Mouse (Mus musculus) kidney, postnatal 0 days (tissue): Measurements from ENCODE around the gene Ubxn10. TPM values are rescaled to one million over a fixed set of nuclear protein-coding genes. Genes with fewer than 3 reads are reported as not detected.

ENCODE experiments used
- ATAC-seq: fragments of 200-750 bp; cut with Nextera tagmentation; replicated peaks from 2 replicates; pipeline ENCODE4 v1.8.0; 2017; ENCODE audit warnings: low read depth, moderate number of reproducible peaks, moderate TSS enrichment, moderate library complexity; ENCODE audit not compliant: low FRiP score
- DNase-seq: peaks from one replicate; pipeline ENCODE4 v3.0.0-alpha.2; 2016; ENCODE audit warnings: low spot score
- H3K27ac ChIP-seq: fragments of 300-500 bp; sonication (generic); 2 replicates; pipeline ENCODE4 v1.5.1; 2014; ENCODE audit warnings: mild to moderate bottlenecking
- H3K27me3 ChIP-seq: fragments of 300-500 bp; sonication (generic); 2 replicates; pipeline ENCODE4 v1.6.1; 2014; ENCODE audit warnings: low read length, mixed read lengths; ENCODE audit not compliant: insufficient read depth
- H3K36me3 ChIP-seq: fragments of 300-500 bp; sonication (generic); 2 replicates; pipeline ENCODE4 v1.6.1; 2014; ENCODE audit warnings: low read length, mixed read lengths; ENCODE audit not compliant: insufficient read depth
- H3K4me1 ChIP-seq: fragments of 300-500 bp; sonication (generic); replicated peaks from 2 replicates; pipeline ENCODE4 v1.6.1; 2014; ENCODE audit warnings: antibody characterized with exemption, low read length, mixed read lengths; ENCODE audit not compliant: insufficient read depth
- H3K4me2 ChIP-seq: fragments of 300-500 bp; sonication (generic); 2 replicates; pipeline ENCODE4 v1.6.1; 2014; ENCODE audit warnings: mild to moderate bottlenecking, low read length, moderate library complexity, mixed read lengths
- H3K4me3 ChIP-seq: fragments of 300-500 bp; sonication (generic); replicated peaks from 2 replicates; pipeline ENCODE4 v1.5.1; 2014; ENCODE audit warnings: low read depth, low read length
- H3K9ac ChIP-seq: fragments of 300-500 bp; sonication (generic); 2 replicates; pipeline ENCODE4 v1.6.1; 2014; ENCODE audit warnings: low read depth, low read length
- H3K9me3 ChIP-seq: fragments of 300-500 bp; sonication (generic); replicated peaks from 2 replicates; pipeline ENCODE4 v1.6.1; 2016; ENCODE audit warnings: low read length, inconsistent platforms, mixed read lengths
- CTCF ChIP-seq: IDR thresholded peaks from 2 replicates; pipeline ENCODE4 v1.5.1; 2016; ENCODE audit warnings: antibody characterized with exemption, low read depth, mild to moderate bottlenecking, moderate library complexity
- WGBS: fragments of 180-500 bp; shearing (Covaris S2); extraction: QIAGEN DNeasy Blood & Tissue Kit; methylation state at CpG from one replicate; pipeline ENCODE4 v1.1.7; 2014; 5-methylcytosine and 5-hydroxymethylcytosine counted together
- polyA plus RNA-seq: library from polyadenylated mRNA; unstranded; fragments of >200 nt; fragmentation: Nextera tagmentation; extraction: Ambion mirVana; gene quantifications from 2 replicates; pipeline ENCODE4 v1.2.1, GENCODE M21; 2015

Gene Ubxn10
- 1.5 and 1.7 TPM in 2 replicates for polyA plus RNA-seq

DNA sequence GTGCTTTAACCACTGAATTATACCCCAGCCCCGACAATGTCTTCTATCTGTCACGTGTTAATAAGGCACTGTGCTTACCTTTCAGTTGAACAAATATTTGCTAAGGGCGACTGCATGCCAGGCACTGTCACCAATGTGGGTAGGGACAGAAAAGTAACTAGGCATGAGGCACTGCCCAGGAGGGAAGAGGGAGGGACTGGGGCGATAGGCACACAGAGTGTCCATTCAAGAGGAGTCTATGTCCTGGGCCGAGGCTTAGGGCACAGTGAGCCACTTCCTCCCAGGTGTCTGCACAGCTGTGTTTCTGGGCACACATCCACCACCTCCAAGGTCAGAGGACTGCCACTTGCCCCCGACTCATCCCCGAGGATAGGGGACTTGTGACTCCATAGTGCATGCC, at the start of gene Ubxn10:
TSS of gene Ubxn10 (minus strand) at position 137 of the 400 bp plus-strand sequence.
- Histone ChIP-seq H3K4me1 (no peaks in the 10 kb centered on the region), H3K27me3 (no peaks in the 10 kb centered on the region), H3K36me3 (no peaks in the 10 kb centered on the region), H3K9ac (0 out of 2 replicates have a peak within 1 kb of the TSS, but pooled peaks have one; percentile 35), H3K9me3 (no peaks in the 10 kb centered on the region), H3K4me2 (no peak within 1 kb of the TSS), H3K4me3 (no peak within 1 kb of the TSS), H3K27ac (no peak within 1 kb of the TSS)
- no peak for TF ChIP-seq CTCF
- 57% methylated on average over 7 of the region's 7 CpGs for WGBS
- ATAC-seq (no peak), DNase-seq (no peak)

DNA sequence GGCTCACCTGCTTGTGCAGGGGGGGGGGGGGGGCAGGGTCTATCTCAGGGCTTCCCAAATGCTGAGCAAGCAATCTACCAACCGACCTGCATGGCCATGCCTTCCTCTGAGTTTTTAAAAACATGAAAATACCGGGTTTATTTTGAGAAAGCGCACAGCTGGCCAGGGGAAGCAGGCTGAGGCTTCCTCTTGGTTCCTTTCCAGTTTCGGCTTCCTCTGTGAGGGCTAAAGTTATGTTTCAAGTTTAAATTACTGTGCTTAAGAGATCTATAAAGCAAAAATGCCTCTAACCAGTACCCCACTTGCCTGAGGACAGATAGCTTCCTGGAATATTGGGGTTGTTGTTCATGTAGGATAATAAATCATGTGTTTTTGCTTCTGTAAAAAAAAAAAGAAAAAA, 49.2 kb upstream of the Ubxn10 start:
- Histone ChIP-seq H3K4me2 (no peak overlapping the region), H3K4me1 (no peaks in the 10 kb centered on the region), H3K9ac (no peak overlapping the region), H3K36me3 (no peaks in the 10 kb centered on the region), H3K4me3 (no peak overlapping the region), H3K9me3 (no peaks in the 10 kb centered on the region), H3K27ac (0 out of 2 replicates have a peak overlapping the region, but pooled peaks have one; percentile 36), H3K27me3 (no peaks in the 10 kb centered on the region)
- no peak for TF ChIP-seq CTCF
- ATAC-seq, result no peak
- WGBS, result 38% methylated on average over 4 of the region's 4 CpGs
- peak; percentile 73 for DNase-seq

DNA sequence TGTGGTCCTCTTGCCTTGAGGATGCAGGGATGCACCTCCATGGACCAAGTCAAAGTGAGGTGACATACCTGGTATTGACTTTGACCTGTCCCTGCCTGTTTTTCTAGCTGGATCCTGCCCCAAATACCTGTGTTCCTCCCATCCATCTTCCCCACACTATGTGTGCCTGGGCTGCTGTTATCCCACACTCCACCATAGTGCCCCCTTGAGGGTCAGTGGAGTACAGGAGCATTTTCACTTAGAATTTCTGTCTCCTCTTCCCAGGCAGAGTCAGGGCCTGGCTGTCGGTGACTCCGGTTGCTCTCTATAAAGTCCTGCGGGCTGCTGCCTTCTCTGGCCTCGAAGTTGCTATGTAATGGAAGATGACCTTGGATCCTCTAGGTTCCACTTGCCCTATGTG, 48.8 kb upstream of the Ubxn10 start:
- ATAC-seq, result no peak
- H3K4me2 ChIP-seq, result no peak overlapping the region
- 0 out of 2 replicates have a peak overlapping the region, but pooled peaks have one; percentile 36 for H3K27ac ChIP-seq
- H3K4me3 ChIP-seq, result no peak overlapping the region
- DNase-seq, result peak; percentile 26
- H3K4me1 ChIP-seq, result no peaks in the 10 kb centered on the region
- TF ChIP-seq CTCF, result peak; percentile 54
- no peaks in the 10 kb centered on the region for H3K27me3 ChIP-seq
- no peaks in the 10 kb centered on the region for H3K36me3 ChIP-seq
- WGBS, result 33% methylated on average over 4 of the region's 4 CpGs
- H3K9me3 ChIP-seq, result no peaks in the 10 kb centered on the region
- H3K9ac ChIP-seq, result no peak overlapping the region

DNA sequence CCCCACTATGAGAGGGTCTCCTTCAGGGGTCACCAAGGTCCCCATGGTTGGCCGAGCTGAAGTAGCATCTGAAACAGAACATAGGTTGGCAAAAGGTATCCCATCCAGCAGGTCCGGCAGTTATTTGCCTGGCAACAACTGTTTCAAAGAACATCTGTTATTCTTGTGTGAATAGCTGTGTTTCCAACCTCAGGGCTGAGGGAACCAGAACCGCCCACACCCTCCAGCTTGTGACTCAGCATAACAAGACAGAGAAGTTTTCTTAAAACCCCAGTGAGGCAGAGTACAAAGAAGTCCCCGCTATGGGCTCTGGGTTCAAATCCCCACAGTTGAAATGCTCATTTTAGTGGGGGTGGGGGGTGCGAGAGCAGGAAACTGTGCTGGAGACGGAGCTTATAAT, 45.1 kb upstream of the Ubxn10 start:
- H3K36me3 ChIP-seq, result no peaks in the 10 kb centered on the region
- DNase-seq (no peak), ATAC-seq (no peak)
- peaks cover 6% of the 10 kb centered on the region for H3K4me1 ChIP-seq
- no peak overlapping the region for H3K4me3 ChIP-seq
- TF ChIP-seq CTCF, result no peak
- no peak overlapping the region for H3K9ac ChIP-seq
- 78% methylated on average over 6 of the region's 6 CpGs for WGBS
- no peak overlapping the region for H3K4me2 ChIP-seq
- no peaks in the 10 kb centered on the region for H3K9me3 ChIP-seq
- no peak overlapping the region for H3K27ac ChIP-seq
- H3K27me3 ChIP-seq, result no peaks in the 10 kb centered on the region

DNA sequence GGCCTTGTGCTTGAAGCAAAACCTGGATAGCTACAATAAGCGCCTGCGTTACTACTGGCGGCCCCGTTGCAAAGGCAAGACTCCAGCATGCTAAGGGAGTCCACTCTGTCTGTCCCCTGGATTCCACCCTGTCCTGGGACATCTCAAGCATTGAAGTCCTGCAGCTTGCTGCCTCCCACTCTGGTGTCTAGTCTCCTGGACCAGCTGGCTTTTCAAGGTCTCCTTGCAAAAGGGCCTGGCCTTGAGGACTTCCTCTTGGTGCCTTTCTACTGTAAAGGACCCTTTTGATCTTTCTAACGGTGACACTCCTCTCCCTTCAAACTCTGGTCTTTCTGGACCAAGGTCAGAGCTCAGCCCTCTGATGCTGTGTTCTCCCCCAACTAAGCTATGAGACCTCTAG, 43.3 kb upstream of the Ubxn10 start:
- Histone ChIP-seq H3K4me1 (peaks cover 6% of the 10 kb centered on the region), H3K9me3 (no peaks in the 10 kb centered on the region), H3K4me3 (no peak overlapping the region), H3K9ac (no peak overlapping the region), H3K27ac (no peak overlapping the region), H3K36me3 (no peaks in the 10 kb centered on the region), H3K4me2 (no peak overlapping the region), H3K27me3 (no peaks in the 10 kb centered on the region)
- ATAC-seq, result no peak
- DNase-seq, result no peak
- no peak for TF ChIP-seq CTCF
- WGBS, result 81% methylated on average over 5 of the region's 5 CpGs

DNA sequence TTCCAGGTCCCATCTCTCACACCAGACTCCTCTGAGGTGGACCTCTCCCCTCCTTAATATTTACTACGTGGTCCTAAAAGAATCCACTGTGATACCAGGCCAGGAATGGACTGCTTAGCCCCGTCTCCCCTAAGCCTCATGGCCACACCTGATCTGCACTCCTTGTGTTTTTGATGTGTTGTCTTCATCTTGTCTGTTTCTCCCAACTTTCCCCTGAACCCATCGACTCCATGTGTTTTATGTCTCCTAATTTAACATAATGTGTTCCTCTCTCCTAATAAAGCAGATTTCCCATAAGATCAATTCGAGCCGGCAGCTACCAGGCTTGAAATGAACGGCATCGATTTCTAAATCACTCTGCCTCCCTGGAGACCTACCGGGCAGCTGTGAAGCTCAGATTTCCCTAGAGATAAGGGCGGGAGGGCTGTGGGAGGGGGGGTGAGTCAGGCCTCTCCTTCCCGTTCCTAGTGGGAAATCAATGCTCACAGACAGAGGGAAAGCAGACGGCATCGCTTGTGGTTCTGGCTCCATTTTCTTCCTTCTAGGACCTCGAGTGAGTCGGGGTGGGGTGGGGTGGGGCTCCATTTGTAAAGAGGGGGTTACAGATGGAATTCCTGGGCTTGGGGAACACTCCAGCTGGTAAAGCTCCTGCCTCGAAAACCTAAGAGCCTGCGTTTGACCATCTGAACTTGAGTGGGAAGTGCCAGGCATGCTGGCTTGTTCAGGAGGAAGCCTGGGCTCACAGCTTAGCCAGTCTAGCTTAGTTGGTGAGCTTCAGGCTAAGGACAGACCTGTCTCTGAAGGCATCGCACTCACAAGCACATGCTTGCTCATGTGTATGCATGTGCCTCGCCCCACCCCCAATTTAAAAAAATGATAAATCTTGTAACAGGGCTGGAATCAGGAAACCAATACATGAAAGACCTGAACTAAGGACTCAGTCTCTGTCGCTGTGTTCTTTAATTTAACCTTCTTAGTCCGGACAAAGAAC, 40.7 kb upstream of the Ubxn10 start:
- ATAC-seq (no peak), DNase-seq (no peak)
- H3K4me3 ChIP-seq, result no peak overlapping the region
- no peaks in the 10 kb centered on the region for H3K36me3 ChIP-seq
- no peak for TF ChIP-seq CTCF
- H3K4me1 ChIP-seq, result peaks cover 6% of the 10 kb centered on the region
- H3K9me3 ChIP-seq, result no peaks in the 10 kb centered on the region
- H3K4me2 ChIP-seq, result no peak overlapping the region
- no peak overlapping the region for H3K27ac ChIP-seq
- WGBS, result 34% methylated on average over 20 of the region's 20 CpGs
- no peaks in the 10 kb centered on the region for H3K27me3 ChIP-seq
- H3K9ac ChIP-seq, result no peak overlapping the region
